7 mouse cellular contexts compared by ENCODE assay signal in the genomic region with DNA sequence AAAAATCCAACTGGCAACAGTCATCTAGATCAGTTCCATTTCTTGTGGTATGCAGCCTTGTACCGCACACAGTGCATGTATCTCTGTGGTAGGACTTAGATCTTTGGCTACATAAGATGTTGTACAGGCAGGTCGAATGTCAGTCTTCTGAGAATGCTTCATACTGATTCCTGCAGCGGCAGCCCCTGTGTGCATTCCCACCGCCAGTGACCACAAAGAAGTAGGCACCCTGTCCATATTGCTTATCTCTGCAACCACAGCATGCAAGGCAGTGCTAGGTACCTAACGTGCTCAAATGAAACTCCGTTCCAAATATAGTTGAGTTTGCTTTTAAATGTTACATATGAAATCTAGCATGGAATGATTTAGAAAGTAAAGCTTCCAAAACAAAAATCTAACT. TPM values are rescaled to one million over a fixed set of nuclear protein-coding genes. Genes with fewer than 3 reads are reported as not detected.
DNase-seq lines count a peak whose midpoint lies in the region; ATAC-seq lines count a peak whose summit lies in the region.

No protein-coding gene starts in this region.

- H3K9me3 ChIP-seq in neural tube, embryonic 11.5 days (ENCODE audit: control insufficient read depth, low read length): no peaks in the 10 kb centered on the region
- H3K9me3 ChIP-seq in forebrain, embryonic 13.5 days (replicated peaks): no peaks in the 10 kb centered on the region
- H3K9me3 ChIP-seq in liver, embryonic 11.5 days (ENCODE audit: control insufficient read depth, low read length): no peaks in the 10 kb centered on the region

- H3K27me3 ChIP-seq in neural tube, embryonic 11.5 days (ENCODE audit: control insufficient read depth, insufficient read depth, low read length): no peaks in the 10 kb centered on the region
- no peaks in the 10 kb centered on the region for H3K27me3 ChIP-seq in forebrain, embryonic 13.5 days
- no peaks in the 10 kb centered on the region for H3K27me3 ChIP-seq in liver, embryonic 11.5 days (replicated peaks; ENCODE audit: control insufficient read depth, insufficient read depth, low read length)

- no peaks in the 10 kb centered on the region for H3K36me3 ChIP-seq in neural tube, embryonic 11.5 days (ENCODE audit: control insufficient read depth, insufficient read depth, low read length)
- no peaks in the 10 kb centered on the region for H3K36me3 ChIP-seq in forebrain, embryonic 13.5 days (ENCODE audit: poor library complexity, severe bottlenecking)
- no peaks in the 10 kb centered on the region; the same call in 1 of the 2 replicates for H3K36me3 ChIP-seq in liver, embryonic 11.5 days (ENCODE audit: control insufficient read depth, insufficient read depth, low read length)

- no peaks in the 10 kb centered on the region for H3K4me1 ChIP-seq in neural tube, embryonic 11.5 days (ENCODE audit: control insufficient read depth, insufficient read depth, low read length)
- no peaks in the 10 kb centered on the region; the same call in 1 of the 2 replicates for H3K4me1 ChIP-seq in forebrain, embryonic 13.5 days
- 0 out of 2 replicates have a peak, but pooled peaks cover 5% of the 10 kb centered on the region for H3K4me1 ChIP-seq in liver, embryonic 11.5 days (replicated peaks; ENCODE audit: control insufficient read depth, insufficient read depth, low read length)

- ATAC-seq in neural tube, embryonic 11.5 days (ENCODE audit: insufficient read depth, low FRiP score, low TSS enrichment): no peak
- no peak for ATAC-seq in forebrain, embryonic 13.5 days
- ATAC-seq in liver, embryonic 11.5 days (replicated peaks; ENCODE audit: low FRiP score): no peak; the same call in 1 of the 2 replicates

- WGBS in neural tube, embryonic 11.5 days: 83% methylated on average over 6 of the region's 6 CpGs
- 82% methylated on average over 6 of the region's 6 CpGs for WGBS in forebrain, embryonic 13.5 days
- 34% methylated on average over 6 of the region's 6 CpGs for WGBS in liver, embryonic 11.5 days

- peak overlapping the region; percentile 79; the same call in 1 of the 2 replicates for H3K4me2 ChIP-seq in neural tube, embryonic 11.5 days (ENCODE audit: low read depth)
- H3K4me2 ChIP-seq in forebrain, embryonic 13.5 days: peak overlapping the region; percentile 82
- H3K4me2 ChIP-seq in liver, embryonic 11.5 days: peak overlapping the region; percentile 75

- no peak for DNase-seq in neural tube, embryonic 11.5 days (ENCODE audit: low spot score)
- DNase-seq in neural tube, embryonic 10.5 days (ENCODE audit: extremely low spot score, low spot score): no peak
- no peak for DNase-seq in liver, embryonic 11.5 days (ENCODE audit: low spot score)
- DNase-seq in adrenal gland, adult (ENCODE audit: inconsistent age in 2 of 2, low spot score in 1 of 2): no peak
- no peak for DNase-seq in thymus, postnatal 14 days
- no peak for DNase-seq in cerebellum, adult 8-10 months

- H3K4me3 ChIP-seq in neural tube, embryonic 11.5 days (ENCODE audit: low read depth, low read length): no peak overlapping the region
- peak overlapping the region; percentile 81; the same call in 1 of the 2 replicates for H3K4me3 ChIP-seq in forebrain, embryonic 13.5 days
- peak overlapping the region; percentile 74 for H3K4me3 ChIP-seq in liver, embryonic 11.5 days (ENCODE audit: low read depth, low read length)

- no peak overlapping the region for H3K27ac ChIP-seq in neural tube, embryonic 11.5 days (ENCODE audit: low read depth, low read length)
- H3K27ac ChIP-seq in forebrain, embryonic 13.5 days: no peak overlapping the region
- H3K27ac ChIP-seq in liver, embryonic 11.5 days (ENCODE audit: low read depth, low read length): peak overlapping the region; percentile 57; the same call in 1 of the 2 replicates

- no peak overlapping the region for H3K9ac ChIP-seq in neural tube, embryonic 11.5 days (ENCODE audit: low read length)
- no peak overlapping the region for H3K9ac ChIP-seq in forebrain, embryonic 13.5 days
- peak overlapping the region; percentile 73 for H3K9ac ChIP-seq in liver, embryonic 11.5 days (ENCODE audit: low read depth, low read length)

RNA-seq across cellular contexts. Expression of gene Wdsub1, which starts 1.0 kb away (rescaled TPM):
- 20.2 and 20.5 TPM in 2 replicates for polyA plus RNA-seq in neural tube, embryonic 11.5 days (2014; fragmentation: Nextera tagmentation; extraction: Ambion mirVana)
- polyA plus RNA-seq in forebrain, embryonic 13.5 days (2015; fragmentation: Nextera tagmentation; extraction: Ambion mirVana): 12.3 and 13.7 TPM in 2 replicates
- 22.1 and 23.5 TPM in 2 replicates for polyA plus RNA-seq in liver, embryonic 11.5 days (2014; fragmentation: Nextera tagmentation; extraction: Ambion mirVana)
